Mouse (Mus musculus) heart, embryonic 12.5 days (tissue): ENCODE measurements around the gene Celf5. TPM values are rescaled to one million over a fixed set of nuclear protein-coding genes. Genes with fewer than 3 reads are reported as not detected.

Experiments
- ATAC-seq: fragments of 200-750 bp; cut with Nextera tagmentation; 2 replicates; pipeline ENCODE4 v1.8.0; 2017; ENCODE audit warnings: moderate TSS enrichment, moderate library complexity; ENCODE audit not compliant: insufficient number of reproducible peaks, low FRiP score
- H3K27ac ChIP-seq: fragments of 300-500 bp; sonication (generic); 2 replicates; pipeline ENCODE4 v1.5.1; 2016; ENCODE audit warnings: mild to moderate bottlenecking, moderate library complexity; ENCODE audit not compliant: poor library complexity, severe bottlenecking
- H3K27me3 ChIP-seq: fragments of 300-500 bp; sonication (generic); replicated peaks from 2 replicates; pipeline ENCODE4 v1.6.1; 2016; ENCODE audit warnings: mild to moderate bottlenecking, moderate library complexity
- H3K36me3 ChIP-seq: fragments of 300-500 bp; sonication (generic); 2 replicates; pipeline ENCODE4 v1.6.1; 2016; ENCODE audit warnings: mild to moderate bottlenecking, moderate library complexity
- H3K4me1 ChIP-seq: fragments of 300-500 bp; sonication (generic); replicated peaks from 2 replicates; pipeline ENCODE4 v1.6.1; 2016; ENCODE audit warnings: mild to moderate bottlenecking
- H3K4me2 ChIP-seq: fragments of 300-500 bp; sonication (generic); 2 replicates; pipeline ENCODE4 v1.6.1; 2016; ENCODE audit warnings: mild to moderate bottlenecking, moderate library complexity
- H3K4me3 ChIP-seq: fragments of 300-500 bp; sonication (generic); 2 replicates; pipeline ENCODE4 v1.5.1; 2016; ENCODE audit warnings: mild to moderate bottlenecking
- H3K9ac ChIP-seq: fragments of 300-500 bp; sonication (generic); 2 replicates; pipeline ENCODE4 v1.6.1; 2016; ENCODE audit warnings: mild to moderate bottlenecking, moderate library complexity
- H3K9me3 ChIP-seq: fragments of 300-500 bp; sonication (generic); replicated peaks from 2 replicates; pipeline ENCODE4 v1.6.1; 2016; ENCODE audit warnings: mild to moderate bottlenecking, moderate library complexity
- WGBS: fragments of 180-500 bp; shearing (Covaris S2); methylation state at CpG from one replicate; pipeline ENCODE4 v1.1.7; 2016; 5-methylcytosine and 5-hydroxymethylcytosine counted together
- microRNA-seq: library from miRNA; unstranded; fragments of <30 nt; microRNA quantifications from one replicate; pipeline ENCODE4, GENCODE M21; 2017
- polyA plus RNA-seq: library from polyadenylated mRNA; unstranded; fragments of >200 nt; fragmentation: Nextera tagmentation; extraction: Ambion mirVana; gene quantifications from 2 replicates; pipeline ENCODE4 v1.2.1, GENCODE M21; 2016

Celf5 gene
- polyA plus RNA-seq, 1 experiment from 2014 or later: 0.19 TPM

DNA sequence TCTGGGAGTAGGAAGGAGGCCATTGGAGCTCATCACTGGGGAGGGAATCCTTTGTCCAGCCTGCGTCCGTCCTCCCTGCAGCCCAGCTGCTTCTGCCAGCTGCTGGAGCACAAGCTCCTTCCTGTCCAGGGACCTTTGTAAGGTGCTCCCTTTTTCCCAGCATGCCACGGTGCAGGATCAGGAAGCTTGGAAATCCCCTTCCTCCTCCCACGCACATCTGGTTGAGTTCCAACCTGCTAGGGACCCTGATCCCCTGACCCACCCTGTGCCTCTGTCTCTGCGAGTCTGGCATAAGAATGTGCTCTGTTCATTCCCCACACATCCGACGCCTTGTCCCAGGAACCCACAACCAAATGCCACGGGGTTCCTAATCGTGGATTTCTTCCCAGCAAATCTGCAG is 71.5 kb downstream of the Celf5 start:
- peak overlapping the region; percentile 37; the same call in 1 of the 2 replicates for H3K4me2 ChIP-seq
- H3K9me3 ChIP-seq: no peaks in the 10 kb centered on the region
- WGBS: 66% methylated on average over 9 of the region's 9 CpGs
- H3K36me3 ChIP-seq: peaks cover 24% of the 10 kb centered on the region; the same call in 1 of the 2 replicates
- ATAC-seq: no peak
- H3K27ac ChIP-seq: peak overlapping the region; percentile 92
- peaks cover 100% of the 10 kb centered on the region for H3K4me1 ChIP-seq
- no peaks in the 10 kb centered on the region for H3K27me3 ChIP-seq
- H3K4me3 ChIP-seq: no peak overlapping the region
- H3K9ac ChIP-seq: no peak overlapping the region

DNA sequence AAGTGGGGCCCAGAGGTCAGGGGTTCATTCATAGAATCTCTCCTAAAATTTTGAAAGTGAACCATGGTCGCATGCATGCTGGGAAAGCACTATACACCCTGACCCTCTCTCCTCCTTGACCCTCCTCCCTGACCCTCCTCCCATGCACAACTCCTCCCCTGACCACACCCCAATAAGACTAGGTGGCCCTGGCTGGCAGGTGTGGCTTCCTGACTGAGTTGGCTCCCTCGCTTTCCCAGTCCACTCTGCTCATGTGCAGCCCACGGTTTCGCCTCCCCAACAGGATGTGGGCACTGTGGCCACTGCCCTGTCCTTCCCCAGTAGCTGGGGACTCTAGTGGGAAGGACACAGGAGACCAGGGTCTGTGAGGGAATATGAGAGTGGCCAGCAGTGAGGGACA is 72.2 kb downstream of the Celf5 start:
- no peaks in the 10 kb centered on the region for H3K9me3 ChIP-seq
- H3K4me1 ChIP-seq: peaks cover 100% of the 10 kb centered on the region
- no peak for ATAC-seq
- 62% methylated on average over 4 of the region's 4 CpGs for WGBS
- H3K27me3 ChIP-seq: no peaks in the 10 kb centered on the region
- peak overlapping the region; percentile 8; the same call in 1 of the 2 replicates for H3K9ac ChIP-seq
- peaks cover 29% of the 10 kb centered on the region for H3K36me3 ChIP-seq
- peak overlapping the region; percentile 11; the same call in 1 of the 2 replicates for H3K4me3 ChIP-seq
- peak overlapping the region; percentile 92 for H3K27ac ChIP-seq
- peak overlapping the region; percentile 37 for H3K4me2 ChIP-seq

DNA sequence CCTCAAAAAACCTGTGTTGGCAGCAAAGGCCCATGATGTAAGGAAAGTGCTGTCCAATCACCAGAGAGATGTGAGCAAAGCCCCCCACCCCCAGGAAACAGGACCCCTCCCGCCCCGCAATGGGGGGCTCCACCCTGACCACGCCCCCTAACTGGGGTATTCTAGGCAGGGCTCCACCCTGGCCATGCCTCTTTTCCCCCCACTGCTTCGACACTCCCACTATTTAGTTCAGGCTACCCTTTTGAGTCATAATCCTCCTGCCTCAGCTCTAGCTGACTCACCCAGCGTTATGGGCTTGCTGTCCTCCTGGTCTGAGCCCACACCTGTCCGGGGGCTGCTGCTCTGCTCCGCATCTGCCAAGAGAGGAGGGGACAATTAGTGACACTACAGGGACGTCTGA is 73.2 kb downstream of the Celf5 start:
- peaks cover 97% of the 10 kb centered on the region for H3K4me1 ChIP-seq
- peak; percentile 19 for ATAC-seq
- H3K27ac ChIP-seq: peak overlapping the region; percentile 92
- no peaks in the 10 kb centered on the region for H3K9me3 ChIP-seq
- H3K36me3 ChIP-seq: peaks cover 39% of the 10 kb centered on the region
- 0 out of 2 replicates have a peak, but pooled peaks cover 5% of the 10 kb centered on the region for H3K27me3 ChIP-seq
- H3K4me3 ChIP-seq: 0 out of 2 replicates have a peak overlapping the region, but pooled peaks have one; percentile 11
- peak overlapping the region; percentile 37 for H3K4me2 ChIP-seq
- WGBS: 25% methylated on average over 8 of the region's 8 CpGs
- H3K9ac ChIP-seq: peak overlapping the region; percentile 26; the same call in 1 of the 2 replicates

Small RNA genes lying within 50 kb of the gene (microRNA-seq; reads per million reads assigned to microRNA genes)
- gene Gm25595 (not detected), gene Mir1191b (not detected)

Other genes with a start within 250 kb of the Celf5 start
- gene Zfr2, start 249.6 kb downstream of the Celf5 start, polyA plus RNA-seq: 6.1 and 7.2 TPM in 2 replicates
- 2.0 and 2.2 TPM in 2 replicates for gene Matk, start 229.8 kb downstream of the Celf5 start, polyA plus RNA-seq
- 243 and 253 TPM in 2 replicates for gene Mrpl54, start 215.8 kb downstream of the Celf5 start, polyA plus RNA-seq
- 43.3 and 46.1 TPM in 2 replicates for gene Apba3, start 215.7 kb downstream of the Celf5 start, polyA plus RNA-seq
- gene Tjp3, start 191.1 kb downstream of the Celf5 start, polyA plus RNA-seq: 1.7 and 2.3 TPM in 2 replicates
- gene Pip5k1c, start 189.7 kb downstream of the Celf5 start, polyA plus RNA-seq: 41.1 and 43.4 TPM in 2 replicates
- 37.3 and 40.3 TPM in 2 replicates for gene Cactin, start 161.6 kb downstream of the Celf5 start, polyA plus RNA-seq
- gene Tbxa2r, start 154.0 kb downstream of the Celf5 start, polyA plus RNA-seq: 13.4 TPM in 2 replicates
- not detected in 2 replicates for gene Gipc3, start 139.4 kb downstream of the Celf5 start, polyA plus RNA-seq
- gene Hmg20b, start 132.2 kb downstream of the Celf5 start, polyA plus RNA-seq: 107 and 109 TPM in 2 replicates
- gene Mfsd12, start 125.2 kb downstream of the Celf5 start, polyA plus RNA-seq: 13.0 and 13.4 TPM in 2 replicates
- gene 4930404N11Rik, start 116.9 kb downstream of the Celf5 start, polyA plus RNA-seq: 0.82 and 0.91 TPM in 2 replicates
- 96.4 and 99.5 TPM in 2 replicates for gene Fzr1, start 104.2 kb downstream of the Celf5 start, polyA plus RNA-seq
- 66.7 and 66.9 TPM in 2 replicates for gene Dohh, start 98.3 kb downstream of the Celf5 start, polyA plus RNA-seq
- gene Gm48551, start 98.2 kb downstream of the Celf5 start, polyA plus RNA-seq: 1.9 and 2.2 TPM in 2 replicates
- 1.2 and 1.8 TPM in 2 replicates for gene Gm48552, start 93.7 kb downstream of the Celf5 start, polyA plus RNA-seq
- 2.9 and 4.3 TPM in 2 replicates for gene Smim24, start 89.7 kb downstream of the Celf5 start, polyA plus RNA-seq
- gene Nfic, start 27.1 kb downstream of the Celf5 start, polyA plus RNA-seq: 39.3 and 40.7 TPM in 2 replicates
- gene Ncln, start 13.7 kb upstream of the Celf5 start, polyA plus RNA-seq: 54.9 and 60.2 TPM in 2 replicates
- gene S1pr4, start 17.4 kb upstream of the Celf5 start, polyA plus RNA-seq: 0.42 and 0.52 TPM in 2 replicates
- gene Gna15, start 41.5 kb upstream of the Celf5 start, polyA plus RNA-seq: 1.9 and 2.3 TPM in 2 replicates
- 58.4 and 66.2 TPM in 2 replicates for gene Gna11, start 62.5 kb upstream of the Celf5 start, polyA plus RNA-seq
- 636 and 677 TPM in 2 replicates for gene Aes, start 76.8 kb upstream of the Celf5 start, polyA plus RNA-seq
- gene Tle2, start 91.9 kb upstream of the Celf5 start, polyA plus RNA-seq: 25.8 and 30.8 TPM in 2 replicates
- gene Tle6, start 118.4 kb upstream of the Celf5 start, polyA plus RNA-seq: 27.2 and 27.4 TPM in 2 replicates
- 0.50 and 0.72 TPM in 2 replicates for gene BC025920, start 123.6 kb upstream of the Celf5 start, polyA plus RNA-seq
- gene Sirt6, start 145.1 kb upstream of the Celf5 start, polyA plus RNA-seq: 25.4 and 25.6 TPM in 2 replicates
- 9.6 and 12.1 TPM in 2 replicates for gene Ankrd24, start 145.8 kb upstream of the Celf5 start, polyA plus RNA-seq
- gene Gm10778, start 166.3 kb upstream of the Celf5 start, polyA plus RNA-seq: 3.3 and 3.5 TPM in 2 replicates
- gene Zfp433, start 222.1 kb upstream of the Celf5 start, polyA plus RNA-seq: 10.3 and 11.5 TPM in 2 replicates